Mouse (Mus musculus) olfactory bulb, adult 2 months (tissue): ENCODE data around the gene Gm20479.

Experiments used
- CTCF ChIP-seq: fragments of 200-500 bp; IDR thresholded peaks from 2 replicates; pipeline ENCODE4 v1.5.1; 2012; ENCODE audit warnings: low read depth, mild to moderate bottlenecking, low read length, moderate library complexity; ENCODE audit not compliant: insufficient read depth
- POLR2A ChIP-seq: fragments of 200-500 bp; IDR thresholded peaks from 2 replicates; pipeline ENCODE4 v1.6.1; 2012; ENCODE audit warnings: mild to moderate bottlenecking, low read depth, low read length, moderate library complexity; ENCODE audit not compliant: insufficient read depth

- TF ChIP-seq POLR2A: no peak
- no peak for TF ChIP-seq CTCF
Measured at GRCm38 (mm10) chr7:27328648-27329047, 28.6 kb downstream of the Gm20479 start.
